Mouse (Mus musculus): Measurements from ENCODE around the gene Olfr47.
"Not testable (repeated sequence)": the region's sequence is repeated elsewhere in the genome, so short reads cannot be mapped to it uniquely, and the experiment has no call there.

- not testable (repeated sequence) for TF ChIP-seq CTCF (IDR thresholded peaks at IDR 0.05; ENCODE audit: borderline replicate concordance, control insufficient read depth, extremely low read depth, insufficient read depth, low read length, poor library complexity); POLR2A (IDR thresholded peaks at IDR 0.05; ENCODE audit: control insufficient read depth, extremely low read depth, insufficient read depth, low read length, poor library complexity)
These were observed at the start of gene Olfr47 for GRCm38 (mm10) chr6:43231255-43231654.

All from thymus, adult 2 months (tissue).